Mouse (Mus musculus) lung, postnatal 25 days (tissue): Measurements from ENCODE around the gene Tbc1d22a.
A peak's percentile ranks its signal among the peaks of the same experiment; 100 is the strongest.
"Not testable (repeated sequence)": the region's sequence is repeated elsewhere in the genome, so short reads cannot be mapped to it uniquely, and the experiment has no call there.

Source experiments
- DNase-seq: peaks from one replicate; pipeline ENCODE4 v3.0.0; 2022; ENCODE audit warnings: low spot score

The Tbc1d22a gene

GRCm38 (mm10) chr15:86213753-86214548 lies at the start of gene Tbc1d22a:
Gene Tbc1d22a (plus strand): TSS chr15:86214459.
- peak; percentile 93 for DNase-seq

DNA sequence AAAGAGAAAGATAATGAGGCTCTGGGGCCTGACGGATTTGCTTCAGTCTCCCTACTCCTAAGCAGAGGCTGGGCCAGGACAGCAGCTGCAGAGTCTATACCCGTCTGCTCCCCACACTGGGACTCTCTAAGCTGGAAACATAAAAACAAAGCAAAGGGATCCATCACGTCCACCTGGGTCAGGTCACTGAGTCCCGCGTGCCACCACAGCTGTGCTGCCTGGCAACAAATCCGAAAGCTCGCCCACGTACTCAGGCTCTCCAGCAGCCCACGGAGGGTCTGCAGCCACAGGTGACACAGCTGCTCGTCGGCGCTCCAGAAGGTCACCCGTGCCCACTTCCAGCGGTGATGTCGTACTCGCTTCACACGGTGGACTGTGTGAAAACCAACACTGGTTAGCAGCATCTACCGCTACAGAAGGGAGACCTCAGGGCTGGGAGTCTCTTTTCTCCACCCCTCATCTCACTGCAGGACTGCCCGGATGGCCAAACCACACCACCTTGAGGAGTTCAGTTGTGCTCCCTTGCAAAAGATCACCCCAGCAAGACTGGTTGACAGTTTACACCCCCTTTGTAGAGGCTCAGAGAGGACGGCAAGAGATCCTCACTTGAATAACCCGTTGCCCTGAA lies 49.4 kb upstream of the Tbc1d22a start:
- no peak for DNase-seq

DNA sequence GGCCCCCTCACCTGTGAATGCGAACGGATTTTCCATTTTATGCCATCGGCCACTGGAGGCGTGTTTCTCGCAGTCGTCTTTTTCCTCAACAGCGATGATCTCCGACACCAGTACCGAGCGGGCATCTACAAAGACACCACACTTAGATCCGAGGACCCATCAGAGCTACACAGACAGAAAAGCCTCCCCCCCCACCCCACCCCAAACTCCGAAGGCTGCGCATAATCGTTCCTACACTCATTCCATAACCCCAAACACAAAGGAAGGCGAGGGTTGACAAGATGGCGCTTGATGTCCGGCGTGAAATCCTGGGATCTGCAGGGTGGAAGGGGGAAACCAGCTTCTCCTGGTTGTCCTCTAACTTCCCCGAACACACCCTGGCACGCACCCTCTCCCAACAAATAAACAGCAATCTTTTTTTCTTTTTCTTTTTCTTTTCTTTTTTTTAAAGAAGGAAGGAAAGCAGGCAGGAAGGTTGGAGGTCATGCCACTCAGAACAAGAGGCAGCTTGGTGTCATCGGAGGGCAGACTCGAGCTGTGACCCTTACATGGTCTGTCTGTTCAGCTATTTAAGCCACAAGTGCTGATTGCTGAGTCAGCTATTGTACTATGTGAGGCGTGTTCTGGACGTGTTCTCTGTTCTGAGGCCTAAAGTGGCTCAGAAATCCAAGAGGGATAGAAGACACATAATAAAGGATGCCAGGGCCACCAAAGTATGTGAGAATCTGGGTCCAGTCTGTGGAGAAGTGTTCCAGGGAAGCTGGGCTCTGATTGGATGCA lies 48.3 kb upstream of the Tbc1d22a start:
- DNase-seq, result no peak

DNA sequence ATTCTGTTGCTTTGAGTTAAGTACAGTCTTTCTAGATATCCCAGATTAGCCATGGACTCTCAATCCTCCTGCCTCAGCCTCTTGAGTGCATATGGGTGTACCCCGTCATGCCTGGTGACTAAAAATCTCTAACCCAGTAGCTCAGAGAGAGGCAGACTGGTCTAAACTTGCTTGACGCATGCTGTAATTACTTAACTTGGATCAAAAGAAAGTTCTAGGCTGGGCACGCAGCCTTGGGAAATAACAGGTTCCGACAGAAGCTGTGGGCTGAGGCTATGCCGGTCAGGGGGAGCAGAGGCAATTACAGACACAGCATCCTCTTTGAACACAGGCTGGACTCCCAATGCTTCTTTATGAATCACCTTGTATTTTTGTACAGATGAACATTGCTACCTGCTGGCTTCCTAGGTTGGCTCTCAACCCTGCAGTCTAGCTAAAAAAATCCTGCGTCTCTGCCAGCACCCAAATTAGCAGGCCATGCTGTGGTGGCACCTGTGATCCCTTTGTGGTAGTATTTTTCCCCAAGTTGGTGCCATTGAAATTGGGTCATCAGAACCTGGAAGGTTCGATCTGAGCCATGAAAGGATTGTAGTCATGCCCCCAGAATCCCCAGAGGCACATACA lies 47.1 kb upstream of the Tbc1d22a start:
- DNase-seq, result no peak

DNA sequence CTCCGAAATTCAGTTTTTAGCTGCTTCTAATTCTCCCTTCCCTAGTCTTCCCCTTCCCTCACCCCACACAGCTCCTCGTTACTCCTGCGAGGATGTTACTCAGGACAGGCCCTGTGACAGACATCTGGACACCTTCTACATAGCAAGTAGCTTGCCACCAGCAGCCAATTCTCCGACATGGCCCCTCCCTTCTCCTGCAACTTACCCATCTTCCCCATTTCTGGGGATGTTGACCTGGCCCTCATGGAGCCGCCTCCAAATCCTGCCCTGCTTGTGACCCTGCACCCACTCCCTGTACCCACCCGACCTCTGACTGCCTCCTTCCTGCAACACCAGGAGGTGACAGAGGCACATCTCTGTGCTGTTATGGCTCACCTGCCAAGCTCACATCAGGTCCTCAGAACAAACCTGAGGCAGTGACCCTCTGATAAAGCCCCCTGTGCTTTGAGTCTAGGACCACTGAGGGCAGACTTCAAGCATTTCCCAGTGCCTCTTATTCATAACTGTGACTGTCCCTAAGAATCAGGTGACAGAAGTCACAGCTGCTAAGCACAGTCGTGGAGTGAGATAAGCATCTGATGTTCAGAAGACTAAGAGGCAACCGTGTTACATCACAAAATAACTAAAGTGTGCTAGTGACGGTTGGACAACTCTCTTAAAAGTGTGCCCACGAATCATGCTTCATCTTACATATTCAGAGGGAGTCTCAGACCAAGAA lies 46.3 kb upstream of the Tbc1d22a start:
- DNase-seq, result peak; percentile 41

DNA sequence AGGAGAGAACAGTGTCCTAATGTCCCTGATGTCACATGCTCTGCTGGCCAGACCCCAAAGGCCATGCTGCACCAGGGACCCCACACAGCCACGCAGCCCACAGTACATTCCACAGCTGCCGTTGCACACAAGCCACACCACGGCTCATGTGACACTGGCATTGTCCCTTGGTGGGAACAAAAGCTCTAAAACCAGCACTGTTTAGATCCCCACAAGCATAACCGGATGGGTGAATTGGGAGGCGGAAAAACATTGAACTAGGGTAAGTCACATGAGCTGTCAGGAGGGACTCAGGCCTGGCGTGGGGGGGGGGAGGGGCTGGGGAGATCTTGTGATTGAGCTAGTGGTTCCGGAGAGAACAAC lies 45.8 kb upstream of the Tbc1d22a start:
- peak; percentile 57 for DNase-seq

- no peak for DNase-seq
Measured at GRCm38 (mm10) chr15:86168941-86169816, 45.1 kb upstream of the Tbc1d22a start.

GRCm38 (mm10) chr15:86169817-86170110 lies 44.5 kb upstream of the Tbc1d22a start:
- DNase-seq, result peak; percentile 74

GRCm38 (mm10) chr15:86171316-86171715 lies 42.9 kb upstream of the Tbc1d22a start:
- no peak for DNase-seq

- DNase-seq, result no peak
Measured at GRCm38 (mm10) chr15:86172124-86172523, 42.1 kb upstream of the Tbc1d22a start.

- DNase-seq, result no peak
Measured at GRCm38 (mm10) chr15:86172526-86172925, 41.7 kb upstream of the Tbc1d22a start.

DNA sequence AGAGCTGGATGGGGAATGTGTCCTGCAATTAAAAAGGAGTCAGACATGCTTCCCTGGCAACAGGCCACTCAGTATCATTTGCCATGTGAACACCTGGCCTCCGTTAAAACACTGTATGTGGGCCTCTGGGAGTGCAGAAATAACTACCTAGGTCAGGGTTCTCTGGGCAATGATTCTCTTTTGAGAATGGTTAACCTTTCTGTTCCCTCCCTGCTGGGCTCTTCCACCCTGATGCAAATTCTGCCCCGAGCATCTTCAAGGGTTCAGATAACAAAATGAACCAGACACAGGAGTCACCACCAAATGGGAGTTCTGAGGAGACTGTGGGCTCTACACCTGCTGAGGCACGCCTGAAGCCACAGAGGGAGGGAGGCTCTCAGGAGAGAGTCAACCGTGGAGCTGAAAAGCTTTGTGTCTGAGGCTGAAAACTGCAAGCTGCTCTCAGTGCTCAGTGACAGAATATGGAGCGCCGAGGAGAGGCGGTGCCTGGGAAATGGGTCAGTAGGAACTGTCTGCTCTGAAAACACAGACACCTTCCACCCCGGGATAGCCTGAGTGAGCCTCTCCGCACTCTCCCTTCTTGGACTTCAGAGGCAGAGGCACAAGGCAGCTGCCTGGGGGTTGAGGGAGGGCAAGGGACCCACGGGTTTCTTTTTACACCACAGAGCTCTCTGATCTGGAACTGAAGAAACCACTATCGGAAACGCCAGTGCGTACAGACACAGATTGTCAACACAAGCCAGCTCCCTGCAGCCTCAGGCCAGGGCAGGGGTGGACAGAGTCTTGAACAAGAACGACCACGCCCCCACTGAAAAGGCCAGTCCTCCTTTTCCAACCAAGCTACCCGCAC lies 40.9 kb upstream of the Tbc1d22a start:
- peak; percentile 47 for DNase-seq

DNA sequence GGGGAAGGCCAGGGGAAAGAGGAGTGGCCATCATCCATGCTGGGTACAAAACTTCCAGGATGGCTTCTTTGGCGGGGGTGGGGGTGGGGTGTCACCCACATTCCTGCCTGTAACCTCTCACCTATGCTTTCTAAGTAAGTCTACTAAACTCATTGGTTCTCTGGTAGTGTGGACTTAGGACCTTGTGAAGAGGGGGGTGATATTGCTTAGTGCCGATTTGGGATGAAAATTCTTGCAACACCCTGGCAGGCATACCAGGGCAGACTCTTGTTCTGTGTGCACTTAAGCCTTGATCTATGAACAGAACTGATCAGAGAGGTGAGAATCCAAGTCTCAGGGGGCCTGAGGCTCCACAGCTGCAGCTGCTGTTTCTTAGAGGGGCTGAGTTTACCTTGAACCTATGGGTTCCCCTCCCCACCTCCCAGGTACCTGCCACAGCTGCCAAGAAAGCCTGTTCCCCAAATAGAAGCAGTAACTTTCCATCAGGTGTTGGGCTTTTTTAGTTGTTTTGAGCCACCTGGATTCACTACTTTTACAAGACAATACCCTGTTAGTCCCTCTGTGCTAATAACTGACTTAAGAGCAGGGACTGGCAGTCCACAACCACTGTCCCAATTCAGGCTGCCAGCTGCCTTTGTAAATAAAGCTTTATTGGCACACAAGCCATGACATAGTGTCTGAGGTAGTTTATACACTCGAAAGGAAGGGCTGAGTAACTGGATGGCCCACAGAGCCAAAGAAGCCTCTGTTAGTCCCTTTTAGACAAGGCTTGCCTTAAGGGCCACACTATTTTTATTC lies 38.8 kb upstream of the Tbc1d22a start:
- no peak for DNase-seq

DNA sequence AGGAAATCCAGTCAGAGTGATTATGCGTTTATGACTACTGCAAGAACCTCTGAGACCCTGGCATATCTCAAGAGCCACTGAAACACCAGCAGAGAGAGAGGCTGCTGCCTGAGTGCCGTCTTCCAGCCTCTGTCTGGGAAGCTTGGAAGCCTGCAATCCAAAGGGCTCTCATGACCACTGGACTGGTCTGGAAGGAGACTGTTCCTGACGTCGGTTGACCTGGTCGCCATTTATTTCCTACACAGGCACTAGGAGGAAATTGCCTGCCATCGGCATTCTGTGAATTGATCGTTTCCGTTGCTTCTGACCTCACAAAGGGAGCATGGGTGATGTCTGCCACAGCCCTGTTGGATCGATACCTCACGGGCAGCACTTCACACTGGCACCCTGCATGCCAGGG lies 38.1 kb upstream of the Tbc1d22a start:
- no peak for DNase-seq

GRCm38 (mm10) chr15:86176771-86177702 lies 37.2 kb upstream of the Tbc1d22a start:
- DNase-seq, result peak; percentile 44

- DNase-seq, result not testable (repeated sequence)
Measured at GRCm38 (mm10) chr15:86177703-86178251, 36.5 kb upstream of the Tbc1d22a start.

DNA sequence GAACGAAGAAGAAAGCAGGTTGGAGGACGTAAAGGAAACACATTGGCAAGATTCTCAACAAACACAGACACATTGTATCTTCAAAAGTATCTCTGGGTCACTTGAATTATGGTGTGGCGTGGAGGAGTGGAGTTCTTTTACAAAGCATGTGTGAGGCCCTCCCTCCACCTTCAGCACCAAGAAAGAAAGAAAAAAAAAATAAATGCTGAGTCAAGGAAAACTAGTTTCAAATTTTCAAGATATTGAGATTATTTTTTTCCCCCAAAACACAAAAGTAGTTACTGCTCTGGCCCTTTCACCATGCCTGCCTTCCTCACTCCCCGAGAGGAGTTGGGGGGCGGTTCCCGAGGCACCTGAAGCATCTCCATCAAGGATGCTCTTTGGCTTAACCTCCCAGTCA lies 35.7 kb upstream of the Tbc1d22a start:
- no peak for DNase-seq

DNA sequence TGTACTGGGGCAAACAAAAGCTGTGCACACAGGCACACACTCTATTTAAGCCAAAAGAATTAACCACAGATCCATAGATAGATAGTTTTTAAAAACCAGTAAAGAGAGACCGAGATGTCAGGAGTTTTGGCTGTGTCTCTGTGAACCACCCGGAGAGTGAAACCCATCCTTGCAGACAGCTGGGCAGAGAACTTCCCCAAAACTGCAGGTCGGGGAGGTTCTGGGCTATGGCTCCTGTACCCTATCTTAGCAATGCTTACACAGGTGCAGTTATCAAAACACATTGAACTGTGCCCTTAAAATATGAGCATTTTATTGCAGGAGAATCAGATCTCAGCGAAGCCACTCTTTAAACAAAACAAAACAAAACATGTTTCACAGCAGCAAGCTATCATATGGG lies 33.8 kb upstream of the Tbc1d22a start:
- no peak for DNase-seq
